Mouse (Mus musculus) c-Kit-negative CD71-positive TER-119-positive erythroid progenitor cells, embryonic 14.5 days (primary cell): ENCODE measurements around the gene Triap1.
A peak's percentile ranks its signal among the peaks of the same experiment; 100 is the strongest.
"Not testable (repeated sequence)": the region's sequence is repeated elsewhere in the genome, so short reads cannot be mapped to it uniquely, and the experiment has no call there.

Experiments
- DNase-seq: peaks from one replicate; pipeline ENCODE4 v3.0.0-alpha.2; 2013; ENCODE audit warnings: low read depth, low spot score

The Triap1 gene

GRCm38 (mm10) chr5:115340577-115341313, at the start of gene Triap1, which contains the start of gene Gatc:
Gene Triap1, plus strand, starts transcription at chr5:115341225.
Gene Gatc, minus strand, starts transcription at chr5:115341178.
- peak; percentile 76 for DNase-seq

- DNase-seq, result no peak
Measured at GRCm38 (mm10) chr5:115294173-115294572, 46.9 kb upstream of the Triap1 start.

GRCm38 (mm10) chr5:115296347-115296746, 44.7 kb upstream of the Triap1 start:
- DNase-seq, result peak; percentile 45

- DNase-seq, result peak; percentile 34
Measured at GRCm38 (mm10) chr5:115300035-115300744, 40.8 kb upstream of the Triap1 start.

- peak; percentile 99 for DNase-seq
Measured at GRCm38 (mm10) chr5:115300792-115301614, 40.0 kb upstream of the Triap1 start, which contains the start of gene Dynll1. Gene Dynll1, minus strand, starts transcription at chr5:115300999.

GRCm38 (mm10) chr5:115301615-115302014, 39.4 kb upstream of the Triap1 start:
- DNase-seq, result no peak

- DNase-seq, result not testable (repeated sequence)
Measured at GRCm38 (mm10) chr5:115302190-115302589, 38.8 kb upstream of the Triap1 start.

GRCm38 (mm10) chr5:115312354-115312753, 28.7 kb upstream of the Triap1 start:
- no peak for DNase-seq

- no peak for DNase-seq
Measured at GRCm38 (mm10) chr5:115312816-115313667, 28.0 kb upstream of the Triap1 start.

GRCm38 (mm10) chr5:115313668-115313943, 27.4 kb upstream of the Triap1 start:
- no peak for DNase-seq

- no peak for DNase-seq
Measured at GRCm38 (mm10) chr5:115316968-115317644, 23.9 kb upstream of the Triap1 start.

GRCm38 (mm10) chr5:115317645-115318328, 23.2 kb upstream of the Triap1 start:
- no peak for DNase-seq

GRCm38 (mm10) chr5:115319004-115319940, 21.8 kb upstream of the Triap1 start:
- no peak for DNase-seq

- DNase-seq, result no peak
Measured at GRCm38 (mm10) chr5:115326256-115326831, 14.7 kb upstream of the Triap1 start.

GRCm38 (mm10) chr5:115326875-115327609, 14.0 kb upstream of the Triap1 start, which contains the start of gene Srsf9:
Gene Srsf9, plus strand, starts transcription at chr5:115327177.
- DNase-seq, result peak; percentile 86

GRCm38 (mm10) chr5:115327610-115328548, 13.1 kb upstream of the Triap1 start:
- no peak for DNase-seq

GRCm38 (mm10) chr5:115330955-115331354, 10.1 kb upstream of the Triap1 start:
- DNase-seq, result no peak
